In genomic region chrX:105765005-105765706, GRCm38 (mm10) we compare ENCODE assay signal across 8 mouse cellular contexts. TPM values are rescaled to one million over a fixed set of nuclear protein-coding genes. Genes with fewer than 3 reads are reported as not detected.
DNase-seq lines count a peak whose midpoint lies in the region; ATAC-seq and TF ChIP-seq lines count a peak whose summit lies in the region.

No protein-coding gene starts in this region.

- H3K9ac ChIP-seq in embryonic facial prominence, embryonic 14.5 days (ENCODE audit: low read depth, low read length), result peak overlapping the region; percentile 61
- peak overlapping the region; percentile 19; the same call in 1 of the 2 replicates for H3K9ac ChIP-seq in hindbrain, embryonic 13.5 days

- no peak for TF ChIP-seq CTCF in layer of hippocampus, adult 2 months (conservative IDR thresholded peaks at IDR 0.05)

- 31% methylated on average over 19 of the region's 36 CpGs for WGBS in embryonic facial prominence, embryonic 14.5 days
- 24% methylated on average over 31 of the region's 36 CpGs for WGBS in hindbrain, embryonic 13.5 days

- peak overlapping the region; percentile 48 for H3K4me3 ChIP-seq in layer of hippocampus, adult 2 months
- peak overlapping the region; percentile 44 for H3K4me3 ChIP-seq in embryonic facial prominence, embryonic 14.5 days (ENCODE audit: low read depth, low read length)
- peak overlapping the region; percentile 40 for H3K4me3 ChIP-seq in hindbrain, embryonic 13.5 days
- peak overlapping the region; percentile 89 for H3K4me3 ChIP-seq in megakaryocyte, embryonic 14.5 days (replicated peaks)

- no peaks in the 10 kb centered on the region for H3K36me3 ChIP-seq in embryonic facial prominence, embryonic 14.5 days (ENCODE audit: control insufficient read depth, insufficient read depth, low read length)
- no peaks in the 10 kb centered on the region for H3K36me3 ChIP-seq in hindbrain, embryonic 13.5 days
- no peaks in the 10 kb centered on the region for H3K36me3 ChIP-seq in megakaryocyte, embryonic 14.5 days (replicated peaks; ENCODE audit: low read length)

- H3K9me3 ChIP-seq in embryonic facial prominence, embryonic 14.5 days (ENCODE audit: control insufficient read depth, low read length), result no peaks in the 10 kb centered on the region
- H3K9me3 ChIP-seq in hindbrain, embryonic 13.5 days, result no peaks in the 10 kb centered on the region
- H3K9me3 ChIP-seq in megakaryocyte, embryonic 14.5 days, result peaks cover 37% of the 10 kb centered on the region

- no peak for ATAC-seq in embryonic facial prominence, embryonic 14.5 days (ENCODE audit: low read depth)
- 0 out of 2 replicates have a peak, but pooled peaks have one; percentile 33 for ATAC-seq in hindbrain, embryonic 13.5 days (ENCODE audit: low FRiP score)
- no peak for ATAC-seq in erythroblast, adult 5-6 weeks (replicated peaks; ENCODE audit: low FRiP score, poor library complexity, severe bottlenecking)

- no peak overlapping the region for H3K27ac ChIP-seq in layer of hippocampus, adult 2 months
- H3K27ac ChIP-seq in embryonic facial prominence, embryonic 14.5 days (replicated peaks; ENCODE audit: low read depth, low read length), result no peak overlapping the region
- no peak overlapping the region for H3K27ac ChIP-seq in hindbrain, embryonic 13.5 days

- H3K4me1 ChIP-seq in embryonic facial prominence, embryonic 14.5 days (ENCODE audit: control insufficient read depth, insufficient read depth, low read length), result peaks cover 3% of the 10 kb centered on the region; the same call in 1 of the 2 replicates
- H3K4me1 ChIP-seq in hindbrain, embryonic 13.5 days (replicated peaks), result peaks cover 7% of the 10 kb centered on the region; the same call in 1 of the 2 replicates
- peaks cover 22% of the 10 kb centered on the region for H3K4me1 ChIP-seq in megakaryocyte, embryonic 14.5 days

- no peak for DNase-seq in layer of hippocampus, adult 2 months (ENCODE audit: low spot score in 2 of 2)
- DNase-seq in layer of hippocampus, adult 11-12 months (ENCODE audit: low spot score), result no peak
- DNase-seq in embryonic facial prominence, embryonic 14.5 days (ENCODE audit: low spot score), result no peak
- DNase-seq in testis, postnatal 10 days (ENCODE audit: low spot score), result peak; percentile 35
- no peak for DNase-seq in adrenal gland, postnatal 36 days

- peak overlapping the region; percentile 64 for H3K4me2 ChIP-seq in embryonic facial prominence, embryonic 14.5 days (ENCODE audit: low read depth, low read length)
- peak overlapping the region; percentile 62 for H3K4me2 ChIP-seq in hindbrain, embryonic 13.5 days

- peaks cover 56% of the 10 kb centered on the region for H3K27me3 ChIP-seq in embryonic facial prominence, embryonic 14.5 days (replicated peaks; ENCODE audit: control insufficient read depth, insufficient read depth, low read length)
- H3K27me3 ChIP-seq in hindbrain, embryonic 13.5 days, result peaks cover 70% of the 10 kb centered on the region
- H3K27me3 ChIP-seq in megakaryocyte, embryonic 14.5 days (replicated peaks), result peaks cover 75% of the 10 kb centered on the region

RNA-seq across cellular contexts. Expression of gene Fgf16, which starts 1.1 kb away (rescaled TPM):
- total RNA-seq in layer of hippocampus, adult 2 months (2021), result 1 to 10 TPM; 1.1 to 1.8 TPM
- 0.97 and 1.2 TPM in 2 replicates for polyA plus RNA-seq in embryonic facial prominence, embryonic 14.5 days (2014; fragmentation: Nextera tagmentation; extraction: Ambion mirVana)
- polyA plus RNA-seq in hindbrain, embryonic 13.5 days (2015; fragmentation: Nextera tagmentation; extraction: Ambion mirVana), result not detected in 2 replicates
- not detected in 2 replicates for polyA plus RNA-seq in megakaryocyte, embryonic 14.5 days (2012; ENCODE audit: insufficient read depth, low replicate concordance)
- total RNA-seq in erythroblast, adult 5-6 weeks (2015; ENCODE audit: low replicate concordance), result not detected in 2 replicates
- total RNA-seq in erythroblast, adult 5-6 weeks (2017; ENCODE audit: low replicate concordance), result not detected in 2 replicates
- total RNA-seq in adrenal gland, postnatal 36 days (2021), result under 1 TPM; 0.17 to 0.56 TPM
